In the genomic region with DNA sequence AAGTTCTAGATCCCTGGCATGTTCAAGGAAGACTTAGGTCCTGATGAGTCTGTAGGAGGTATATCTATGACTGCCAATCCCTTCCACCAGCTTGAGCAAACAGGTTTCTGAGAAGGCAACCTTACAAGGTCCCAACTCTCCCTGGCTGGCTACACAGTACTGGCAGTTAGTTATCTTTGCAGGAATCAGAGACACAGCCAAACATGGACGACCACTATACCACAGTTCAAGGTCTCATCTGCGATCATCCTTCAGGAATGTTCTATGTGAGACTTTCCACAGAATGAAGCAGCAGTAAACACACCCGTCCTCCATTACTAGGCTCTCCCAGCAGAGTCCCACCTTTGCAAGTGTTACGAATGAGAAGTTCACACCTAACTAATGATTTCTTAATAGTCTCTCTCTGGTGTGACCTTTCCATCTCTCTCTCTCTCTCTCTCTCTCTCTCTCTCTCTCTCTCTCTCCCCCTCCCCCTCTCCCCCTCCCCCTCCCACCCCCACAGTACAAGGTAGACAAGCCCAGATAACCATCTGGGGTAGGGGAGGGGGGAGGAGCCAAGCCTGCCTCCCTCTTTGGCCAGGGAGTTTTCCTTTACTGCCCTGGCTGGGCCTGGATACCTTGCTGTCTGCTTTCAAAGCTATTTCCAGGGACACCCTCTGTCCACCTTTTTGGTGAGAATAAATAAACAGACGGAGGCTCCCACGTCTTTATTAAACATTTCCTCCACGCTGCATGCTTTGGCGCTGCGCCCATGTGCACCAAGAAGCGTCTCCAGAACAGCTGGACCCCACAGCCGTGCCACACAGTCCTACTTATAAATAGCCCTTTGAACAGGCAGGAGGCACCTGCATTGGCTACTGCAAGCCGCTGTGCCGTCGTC, we compare ENCODE assay signal across 10 mouse cellular contexts.
DNase-seq lines count a peak whose midpoint lies in the region; ATAC-seq and TF ChIP-seq lines count a peak whose summit lies in the region.
"Had no signal": no experiment of that assay in that cellular context is flagged by ENCODE, and none has a peak within 500 bp of the region (broad histone marks: within the 10 kb centered on the region; RNA-seq: fewer than 3 reads in every experiment).

No protein-coding gene starts in this region.

- no peak overlapping the region for H3K4me3 ChIP-seq in forebrain, postnatal 0 days (ENCODE audit: low read depth, low read length)
- peak overlapping the region; percentile 48 for H3K4me3 ChIP-seq in limb, embryonic 10.5 days
- H3K4me3 ChIP-seq in stomach, embryonic 16.5 days (replicated peaks; ENCODE audit: low read length): peak overlapping the region; percentile 37; the same call in 1 of the 2 replicates
- H3K4me3 ChIP-seq: myocyte had no signal

- no peaks in the 10 kb centered on the region for H3K36me3 ChIP-seq in forebrain, postnatal 0 days (ENCODE audit: insufficient read depth)
- H3K36me3 ChIP-seq in limb, embryonic 10.5 days: no peaks in the 10 kb centered on the region
- no peaks in the 10 kb centered on the region for H3K36me3 ChIP-seq in stomach, embryonic 16.5 days (ENCODE audit: control insufficient read depth, insufficient read depth, low read length)

- H3K9me3 ChIP-seq in forebrain, postnatal 0 days (ENCODE audit: low read length): no peaks in the 10 kb centered on the region
- no peaks in the 10 kb centered on the region for H3K9me3 ChIP-seq in limb, embryonic 10.5 days (replicated peaks)
- H3K9me3 ChIP-seq in stomach, embryonic 16.5 days (replicated peaks; ENCODE audit: control insufficient read depth, low read length): no peaks in the 10 kb centered on the region

- intact Hi-C loops in gastrocnemius, postnatal 36 days (cut with DNase I): no loop called here

- ATAC-seq in forebrain, postnatal 0 days: no peak; the same call in 1 of the 2 replicates
- ATAC-seq in stomach, embryonic 16.5 days (ENCODE audit: insufficient read depth, low FRiP score): no peak; the same call in 1 of the 2 replicates

- DNase-seq in gastrocnemius, postnatal 10 days: peak; percentile 31
- DNase-seq in gastrocnemius, postnatal 36 days: no peak
- DNase-seq in adrenal gland, postnatal 14 days: peak; percentile 64
- peak; percentile 60 for DNase-seq in forebrain, postnatal 0 days
- DNase-seq in limb, embryonic 10.5 days (ENCODE audit: low spot score): no peak
- DNase-seq in testis, postnatal 10 days (ENCODE audit: low spot score): no peak
- DNase-seq in ovary, postnatal 14 days (ENCODE audit: low spot score): no peak

- H3K9ac ChIP-seq in forebrain, postnatal 0 days: no peak overlapping the region
- H3K9ac ChIP-seq in stomach, embryonic 16.5 days (ENCODE audit: low read length): peak overlapping the region; percentile 39; the same call in 1 of the 2 replicates

- TF ChIP-seq CTCF in forebrain, postnatal 0 days (IDR thresholded peaks at IDR 0.05; ENCODE audit: low read depth): no peak

- 0 out of 2 replicates have a peak overlapping the region, but pooled peaks have one; percentile 2 for H3K27ac ChIP-seq in forebrain, postnatal 0 days (ENCODE audit: low read depth, low read length)
- peak overlapping the region; percentile 69 for H3K27ac ChIP-seq in limb, embryonic 10.5 days
- H3K27ac ChIP-seq in stomach, embryonic 16.5 days (ENCODE audit: low read length): peak overlapping the region; percentile 55; the same call in 1 of the 2 replicates

- WGBS in forebrain, postnatal 0 days: 25% methylated on average over 14 of the region's 14 CpGs
- 21% methylated on average over 14 of the region's 14 CpGs for WGBS in limb, embryonic 10.5 days
- 18% methylated on average over 14 of the region's 14 CpGs for WGBS in stomach, embryonic 16.5 days

- peak overlapping the region; percentile 42; the same call in 1 of the 2 replicates for H3K4me2 ChIP-seq in forebrain, postnatal 0 days (ENCODE audit: low read depth)
- H3K4me2 ChIP-seq in stomach, embryonic 16.5 days (ENCODE audit: low read depth, low read length): peak overlapping the region; percentile 63

- H3K4me1 ChIP-seq in forebrain, postnatal 0 days (ENCODE audit: insufficient read depth): peaks cover 9% of the 10 kb centered on the region; the same call in 1 of the 2 replicates
- peaks cover 43% of the 10 kb centered on the region for H3K4me1 ChIP-seq in limb, embryonic 10.5 days
- H3K4me1 ChIP-seq in stomach, embryonic 16.5 days (ENCODE audit: control insufficient read depth, insufficient read depth, low read length): peaks cover 24% of the 10 kb centered on the region

- peaks cover 23% of the 10 kb centered on the region for H3K27me3 ChIP-seq in forebrain, postnatal 0 days (ENCODE audit: insufficient read depth, low read length)
- peaks cover 42% of the 10 kb centered on the region for H3K27me3 ChIP-seq in limb, embryonic 10.5 days (ENCODE audit: low read depth, poor library complexity, severe bottlenecking)
- H3K27me3 ChIP-seq in stomach, embryonic 16.5 days (ENCODE audit: control insufficient read depth, insufficient read depth, low read length): 0 out of 2 replicates have a peak, but pooled peaks cover 10% of the 10 kb centered on the region
- H3K27me3 ChIP-seq: CH12.LX had no signal

Comparison
In these comparisons a context has a peak if more than half of its experiments do, and no peak if none do; other contexts are left out.
1. DNase-seq: peak in gastrocnemius, postnatal 10 days (single experiment), adrenal gland, postnatal 14 days (single experiment) and forebrain, postnatal 0 days (single experiment); none in gastrocnemius, postnatal 36 days (0 of 2), limb, embryonic 10.5 days (single experiment), testis, postnatal 10 days (single experiment) and ovary, postnatal 14 days (single experiment).
2. H3K27ac ChIP-seq: peak in every context shown above with its lines; median percentile 69 in limb, embryonic 10.5 days; 55 in stomach, embryonic 16.5 days; 2 in forebrain, postnatal 0 days.